Mouse (Mus musculus): ENCODE data around the gene Gm10142.

DNA sequence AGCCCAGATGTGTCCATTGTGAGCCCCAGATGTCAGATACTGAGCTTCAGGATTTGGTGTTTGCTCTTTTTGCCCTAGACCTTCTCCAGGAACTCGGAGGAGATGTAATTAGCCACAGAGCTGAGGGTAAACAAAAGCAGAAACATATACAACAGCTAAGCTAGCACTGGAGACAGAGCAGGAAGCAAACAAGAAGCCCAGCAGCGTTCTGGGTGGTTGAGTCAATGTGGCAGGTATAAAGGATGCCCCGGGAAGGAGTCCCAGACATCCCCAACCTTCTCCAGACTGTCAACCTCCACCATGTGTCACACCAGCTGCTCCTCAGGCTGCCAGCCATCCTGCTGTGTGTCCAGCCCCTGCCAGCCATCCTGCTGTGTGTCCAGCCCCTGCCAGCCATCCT, 10.6 kb downstream of the Gm10142 start, which contains the start of gene Gm10100:
- TF ChIP-seq GATA1 (IDR thresholded peaks at IDR 0.05; ENCODE audit: borderline replicate concordance, low read length) (no peak), FLI1 (IDR thresholded peaks at IDR 0.05; ENCODE audit: low read length) (no peak)
